Mouse (Mus musculus): ENCODE measurements around the gene Hdac6.
A peak's percentile ranks its signal among the peaks of the same experiment; 100 is the strongest.

Hdac6 gene

DNA sequence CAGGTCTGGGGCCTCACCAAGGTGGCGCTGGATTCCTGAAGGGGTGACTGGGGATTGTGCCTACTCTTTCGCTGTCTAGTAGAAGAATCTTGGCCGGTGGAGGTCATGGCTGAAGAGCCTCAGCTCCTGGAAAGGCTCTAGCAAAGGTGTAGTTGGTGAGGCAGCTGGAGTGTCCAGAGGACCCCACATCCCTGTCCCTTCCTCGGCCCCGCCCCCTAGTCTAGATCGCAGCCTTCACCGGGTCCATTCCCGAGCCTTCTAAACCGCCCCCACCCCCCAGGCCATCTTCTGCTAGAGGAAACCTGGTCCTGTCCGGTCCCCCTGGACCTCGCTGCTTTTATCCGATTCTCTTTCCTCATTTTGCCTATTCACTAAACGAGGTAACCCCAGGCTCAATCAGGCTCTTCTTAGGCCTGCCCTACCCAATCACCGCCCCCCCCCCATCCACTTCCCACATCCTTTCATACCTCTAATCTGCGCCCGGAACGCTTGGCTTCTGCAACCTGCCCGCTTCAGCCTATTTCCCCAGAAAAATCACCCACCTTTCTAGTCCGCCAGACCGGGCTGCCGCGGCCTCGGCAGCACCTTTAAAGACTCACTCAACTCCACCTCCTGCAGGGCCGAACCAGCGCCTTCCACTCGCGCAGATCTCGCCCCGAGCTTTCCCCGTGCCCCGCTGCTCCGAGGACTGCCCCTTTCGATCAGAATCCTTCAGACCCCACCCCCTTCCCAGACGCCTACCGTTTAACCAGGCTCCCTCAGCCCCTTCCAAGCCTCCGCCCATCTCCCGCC lies at the start of gene Hdac6:
Hdac6 (minus strand) TSS at position 782 of the 792 bp plus-strand sequence.
- DNase-seq = peak; percentile 7

GRCm38 (mm10) chrX:7993068-7993735 lies 45.5 kb upstream of the Hdac6 start:
- DNase-seq = no peak

- DNase-seq = peak; percentile 4
Observed at GRCm38 (mm10) chrX:7992379-7993067, 44.8 kb upstream of the Hdac6 start.

- no peak for DNase-seq
Observed at GRCm38 (mm10) chrX:7981368-7981767, 33.7 kb upstream of the Hdac6 start.

DNA sequence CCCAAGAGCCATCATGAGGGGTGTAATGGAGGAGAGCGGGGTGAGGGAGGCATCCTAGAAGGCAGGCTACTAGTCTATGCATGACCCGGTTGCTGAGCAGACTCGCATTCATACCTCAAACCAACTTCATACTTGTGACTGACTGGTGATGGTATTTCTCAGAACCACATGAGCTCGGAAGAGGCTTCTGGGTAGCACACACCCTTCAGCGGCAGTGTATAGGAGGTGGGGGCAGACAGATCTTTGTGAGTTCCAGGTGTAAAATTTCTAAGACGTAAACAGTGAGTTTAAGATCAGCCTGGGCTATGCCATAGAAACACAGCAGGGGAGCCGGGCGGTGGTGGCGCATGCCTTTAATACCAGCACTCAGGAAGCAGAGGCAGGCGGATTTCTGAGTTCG lies 30.2 kb upstream of the Hdac6 start, which contains the start of gene Gata1:
Gata1 (minus strand) TSS at position 180 of the 400 bp plus-strand sequence.
- DNase-seq = no peak

GRCm38 (mm10) chrX:7971292-7971691 lies 23.6 kb upstream of the Hdac6 start:
- no peak for DNase-seq

- DNase-seq = no peak
Observed at GRCm38 (mm10) chrX:7968899-7969298, 21.2 kb upstream of the Hdac6 start.

GRCm38 (mm10) chrX:7968226-7968625 lies 20.5 kb upstream of the Hdac6 start:
- no peak for DNase-seq

DNA sequence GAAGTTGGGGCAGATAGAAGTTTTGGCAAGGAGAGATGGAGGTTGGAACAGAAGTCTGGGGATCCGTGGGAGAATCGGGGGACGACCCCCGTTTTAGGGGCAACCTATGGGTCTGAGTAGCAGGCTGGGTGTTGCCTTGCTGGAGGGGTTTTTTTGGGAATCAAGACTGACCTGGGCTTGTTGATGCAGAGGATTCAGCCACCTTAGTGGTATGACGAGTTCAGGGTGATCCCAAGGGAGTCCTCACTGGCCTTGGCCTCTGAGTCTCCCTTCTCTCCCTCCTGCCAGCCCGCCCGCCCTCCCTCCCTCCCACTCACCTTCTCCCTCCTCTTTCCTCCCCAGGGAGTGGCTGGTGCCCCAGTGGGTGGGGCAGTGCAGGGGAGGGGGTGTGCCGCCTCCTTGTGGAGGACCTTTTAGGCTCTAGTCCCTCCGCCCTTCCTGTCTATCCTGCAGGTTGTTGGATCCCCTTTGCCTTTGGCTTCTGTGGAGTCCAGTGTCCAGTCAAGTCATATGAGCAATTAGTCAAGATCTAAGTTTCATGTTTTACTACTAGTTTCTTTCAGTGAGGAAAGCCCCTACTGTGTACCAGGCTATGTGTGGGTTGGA lies 20.0 kb upstream of the Hdac6 start:
- no peak for DNase-seq

GRCm38 (mm10) chrX:7966161-7966560 lies 18.5 kb upstream of the Hdac6 start:
- no peak for DNase-seq

DNA sequence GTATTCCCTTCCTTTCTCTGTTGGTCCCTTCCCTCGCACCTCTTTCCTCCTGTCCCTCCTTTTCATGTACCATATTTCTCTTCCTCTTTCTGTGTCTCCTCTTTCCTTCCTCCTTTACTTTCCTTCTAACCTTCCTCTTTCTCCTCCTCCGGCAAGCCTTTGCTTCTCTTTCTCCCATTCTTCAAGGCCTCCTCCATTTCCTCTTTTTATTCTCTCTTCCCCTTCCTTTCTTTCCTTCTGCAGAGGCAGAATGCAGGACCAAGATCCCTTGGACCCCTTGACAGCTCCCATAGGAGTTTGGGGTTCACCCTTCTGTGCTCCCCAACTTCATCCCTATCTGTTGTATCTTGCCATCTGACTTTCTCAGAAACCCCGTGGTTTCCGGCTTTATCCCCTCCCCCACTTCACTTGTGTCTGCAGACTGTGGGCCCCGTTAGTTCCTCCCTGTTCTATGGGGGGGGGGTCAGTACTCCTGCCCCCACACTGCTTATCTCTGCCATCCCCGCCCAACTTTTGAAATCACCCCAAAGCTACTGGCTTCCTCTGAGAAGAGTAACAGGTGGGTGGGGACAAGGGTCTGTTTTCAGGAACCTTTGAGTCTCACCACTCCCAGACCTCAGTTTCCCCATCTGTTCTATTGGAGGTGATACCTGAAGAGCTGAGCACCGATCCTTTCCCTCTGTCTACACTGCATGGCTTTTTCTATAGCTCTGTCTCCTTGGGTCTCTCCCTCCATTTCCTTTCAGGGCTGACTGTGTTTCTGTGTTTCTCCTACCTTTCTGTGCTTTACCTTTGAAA lies 16.3 kb upstream of the Hdac6 start:
- DNase-seq = no peak

DNA sequence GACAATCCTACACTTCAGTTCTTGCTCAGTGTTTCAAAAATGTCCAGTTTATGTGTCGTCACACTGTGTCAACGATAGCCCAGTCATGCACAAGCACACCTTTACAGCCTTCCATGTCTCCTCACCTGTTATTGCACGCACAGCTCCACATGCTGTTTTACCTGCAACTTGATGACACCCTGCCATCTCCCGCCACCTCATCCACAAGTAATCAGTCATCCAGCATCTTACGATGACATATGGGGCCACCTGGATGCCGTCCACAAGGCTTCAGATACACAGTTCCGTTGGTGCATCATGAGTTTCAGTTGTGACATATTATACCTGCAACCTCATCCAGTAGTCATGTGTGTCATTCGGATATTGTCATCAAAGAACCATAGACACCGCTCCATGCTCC lies 11.2 kb upstream of the Hdac6 start:
- DNase-seq = no peak

DNA sequence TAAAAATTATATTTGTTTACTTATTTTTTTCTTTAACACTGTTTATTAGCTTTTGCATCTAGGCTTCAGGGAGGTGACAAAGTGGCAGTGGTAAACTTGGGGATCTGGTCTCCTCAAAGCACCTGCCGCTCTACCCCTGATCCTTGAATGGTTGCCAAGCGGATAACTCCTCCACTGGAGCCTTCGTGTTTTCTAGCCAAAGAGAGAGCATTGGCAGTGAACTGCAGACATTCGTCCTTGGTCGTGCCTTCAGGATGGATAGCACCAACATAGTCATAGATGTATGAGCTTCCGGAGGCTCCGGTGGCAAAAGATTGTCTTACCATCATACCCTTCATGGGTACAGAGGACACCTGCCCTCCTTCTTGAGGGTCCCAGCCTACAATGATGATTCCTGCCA lies 2.4 kb upstream of the Hdac6 start:
- DNase-seq = no peak

DNA sequence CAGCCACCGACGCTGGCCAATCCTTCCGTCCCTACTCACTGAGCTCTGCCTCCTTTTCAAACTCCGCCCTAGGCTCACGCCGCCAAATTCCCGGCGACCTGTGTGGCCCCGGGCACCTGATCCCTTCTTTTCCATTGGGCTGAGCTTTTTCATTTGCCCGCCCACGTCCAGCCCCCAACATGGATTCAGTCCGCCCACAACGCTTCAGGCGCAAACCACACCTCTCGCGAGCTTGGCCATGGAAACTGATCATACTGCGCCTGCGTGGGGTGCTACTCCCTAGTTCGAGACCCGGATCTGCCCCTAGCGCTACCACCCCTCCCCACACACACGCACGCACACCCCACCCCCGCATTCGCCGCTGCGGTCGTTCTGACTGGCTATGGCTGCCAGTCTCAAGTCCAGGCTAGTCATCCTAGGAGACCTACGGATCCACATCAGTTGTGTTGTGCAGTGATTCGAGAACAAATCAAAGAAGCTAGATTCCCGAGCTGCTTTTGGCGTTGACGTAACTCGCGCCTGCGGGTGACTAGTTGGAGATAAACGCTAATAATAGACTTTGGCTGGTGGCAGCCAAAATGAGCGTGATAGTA lies 307 bp upstream of the Hdac6 start:
- DNase-seq = peak; percentile 97

DNA sequence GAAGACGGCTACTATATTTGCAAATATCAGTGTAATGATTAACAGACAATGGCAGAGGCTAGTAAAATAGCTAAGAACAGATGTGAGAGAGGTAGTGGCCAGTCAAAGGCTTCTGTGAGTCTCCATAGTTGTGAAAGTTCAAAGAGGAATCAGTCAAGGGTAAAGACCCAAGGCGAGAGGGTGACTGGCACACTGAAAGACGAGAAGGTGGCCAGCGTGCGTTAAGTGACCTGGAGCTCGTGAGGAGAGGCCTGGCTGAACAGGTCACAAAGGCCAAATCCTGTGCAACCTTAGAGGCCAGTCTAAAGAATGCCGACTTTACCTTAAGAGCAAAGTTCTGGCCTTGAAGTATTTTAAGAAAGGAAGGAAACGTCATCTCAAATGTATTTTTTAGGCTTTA lies 2.1 kb downstream of the Hdac6 start:
- DNase-seq = no peak

GRCm38 (mm10) chrX:7937667-7938066 lies 10.0 kb downstream of the Hdac6 start:
- DNase-seq = no peak

- DNase-seq = no peak
Observed at GRCm38 (mm10) chrX:7936874-7937273, 10.8 kb downstream of the Hdac6 start.

- no peak for DNase-seq
Observed at GRCm38 (mm10) chrX:7928270-7928790, 19.4 kb downstream of the Hdac6 start, which contains the start of gene Eras. Gene Eras, minus strand, starts transcription at chrX:7928607.

DNA sequence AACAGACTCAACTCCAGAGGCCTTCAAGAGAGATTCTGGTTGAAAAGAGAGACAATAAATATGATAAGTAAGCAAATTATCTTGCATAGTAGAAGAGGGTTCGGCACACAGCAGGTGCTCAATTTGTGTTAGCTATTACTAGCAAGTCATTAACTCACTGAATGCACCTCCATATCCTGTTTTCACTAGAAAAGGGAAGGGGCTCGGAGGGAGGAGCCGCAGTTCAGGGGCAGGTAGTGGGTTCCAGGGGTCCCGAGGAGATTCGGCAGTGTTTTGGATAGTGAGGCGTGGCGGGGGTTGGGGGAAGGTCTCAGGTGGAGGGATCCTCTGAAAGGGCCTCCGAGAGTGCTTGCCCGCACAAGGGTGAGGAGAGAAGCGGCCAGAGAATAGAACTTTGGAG lies 20.6 kb downstream of the Hdac6 start:
- no peak for DNase-seq

DNA sequence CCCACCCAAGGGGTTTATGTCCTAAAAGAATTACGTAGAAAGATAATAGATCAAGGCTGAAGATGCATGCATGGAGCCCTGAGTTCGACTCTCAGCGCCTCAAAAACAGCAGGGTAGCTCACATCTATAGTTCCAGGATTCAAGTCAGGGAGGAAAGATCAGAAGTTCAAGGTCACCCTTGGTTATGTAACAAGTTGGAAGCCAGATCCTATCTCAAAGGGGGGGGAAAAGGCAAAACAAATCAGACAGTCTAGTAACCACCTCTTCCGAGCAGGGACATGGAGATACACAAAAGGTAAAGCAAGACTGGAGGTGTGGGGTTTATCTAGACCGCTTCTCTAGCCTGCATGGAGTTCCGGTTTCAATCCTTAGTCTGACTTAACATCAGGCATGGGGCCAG lies 21.4 kb downstream of the Hdac6 start:
- no peak for DNase-seq

DNA sequence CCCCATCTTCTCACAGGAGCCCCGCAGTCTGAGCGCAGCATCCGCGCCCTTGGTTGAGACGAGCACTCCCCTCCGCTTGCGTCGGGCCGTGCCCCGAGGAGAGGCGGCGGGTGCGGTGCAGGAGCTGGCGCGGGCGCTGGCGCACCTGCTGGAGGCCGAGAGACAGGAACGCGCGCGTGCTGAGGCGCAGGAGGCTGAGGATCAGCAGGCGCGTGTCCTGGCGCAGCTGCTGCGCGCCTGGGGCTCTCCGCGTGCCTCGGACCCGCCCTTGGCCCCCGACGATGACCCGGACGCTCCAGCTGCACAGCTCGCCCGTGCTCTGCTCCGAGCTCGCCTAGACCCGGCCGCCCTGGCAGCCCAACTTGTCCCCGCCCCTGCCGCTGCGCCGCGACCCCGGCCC lies 25.7 kb downstream of the Hdac6 start:
- DNase-seq = no peak

Data from lung, postnatal 10 days (tissue).